Mouse (Mus musculus): Measurements from ENCODE around the gene Ptpdc1.

The Ptpdc1 gene

DNA sequence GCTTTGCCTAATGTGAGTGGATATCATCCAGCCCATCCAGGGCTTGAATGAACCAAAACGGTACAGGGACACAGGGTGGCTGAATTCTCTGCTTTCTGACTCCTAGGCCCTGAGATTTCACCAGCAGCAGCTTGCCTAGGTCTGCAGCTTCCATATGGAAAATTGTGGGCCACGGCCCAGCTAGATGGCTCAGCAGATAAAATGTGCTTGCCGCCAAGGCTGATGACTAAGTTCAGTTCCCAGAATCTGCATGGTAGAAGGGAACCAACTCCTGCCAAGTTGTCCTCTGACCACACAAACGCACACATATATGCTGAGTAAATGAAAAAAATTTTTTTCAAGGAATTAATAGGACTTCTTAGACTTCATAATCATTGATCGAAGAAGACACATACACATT lies 77.2 kb downstream of the Ptpdc1 start:
- DNase-seq (ENCODE audit: low spot score in 2 of 2) = no peak

DNA sequence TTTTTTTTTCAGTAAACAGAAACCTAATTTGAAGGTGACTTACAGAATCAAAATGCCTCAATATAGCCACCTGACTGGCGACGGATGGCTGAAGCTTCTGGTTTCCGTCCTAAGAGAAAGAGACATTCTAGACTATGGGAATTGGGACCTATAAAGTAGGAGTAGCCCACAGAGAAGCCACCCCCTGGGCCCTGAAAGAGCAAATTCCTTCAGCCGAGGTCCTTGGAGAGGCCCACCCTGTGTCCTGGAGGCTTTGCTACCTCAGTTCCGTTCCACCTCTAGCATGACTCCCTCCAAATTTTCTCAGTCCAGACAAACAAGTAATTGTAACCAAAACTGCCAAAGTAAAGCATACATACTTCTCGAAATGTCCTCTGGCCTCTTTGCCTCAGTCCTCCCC lies 77.8 kb downstream of the Ptpdc1 start:
- DNase-seq (ENCODE audit: low spot score in 2 of 2) = no peak

DNA sequence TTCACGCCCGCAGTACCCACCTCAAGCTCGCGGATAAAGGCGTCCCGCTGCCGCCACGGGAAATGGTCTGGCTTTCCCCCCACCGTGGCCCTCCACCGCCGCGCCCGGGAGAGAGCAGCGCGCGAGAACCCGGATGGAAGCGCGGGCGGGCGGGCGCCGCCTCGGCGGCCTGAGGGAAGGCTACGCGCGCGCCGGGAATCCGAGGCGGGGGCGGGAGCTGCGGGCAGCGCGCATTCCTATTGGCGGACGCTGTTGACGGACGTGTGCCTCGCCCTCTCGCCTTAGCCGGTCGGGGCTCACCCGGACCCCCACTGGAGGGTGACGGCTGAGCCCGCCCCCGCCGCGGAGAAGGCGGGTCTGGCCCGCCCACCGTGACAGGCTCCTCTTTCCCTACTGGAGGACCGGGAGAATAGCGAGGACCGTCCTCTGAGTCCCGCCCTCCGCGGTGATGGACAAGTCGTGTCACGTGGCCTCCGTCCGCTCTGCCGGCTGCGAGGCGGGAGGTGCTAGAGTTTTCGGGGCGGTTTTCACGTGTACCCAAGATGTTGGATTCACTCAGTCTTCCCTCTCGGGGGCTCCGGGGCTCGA lies 79.0 kb downstream of the Ptpdc1 start:
- DNase-seq (ENCODE audit: low spot score in 2 of 2) = peak; percentile 98 to 100

DNA sequence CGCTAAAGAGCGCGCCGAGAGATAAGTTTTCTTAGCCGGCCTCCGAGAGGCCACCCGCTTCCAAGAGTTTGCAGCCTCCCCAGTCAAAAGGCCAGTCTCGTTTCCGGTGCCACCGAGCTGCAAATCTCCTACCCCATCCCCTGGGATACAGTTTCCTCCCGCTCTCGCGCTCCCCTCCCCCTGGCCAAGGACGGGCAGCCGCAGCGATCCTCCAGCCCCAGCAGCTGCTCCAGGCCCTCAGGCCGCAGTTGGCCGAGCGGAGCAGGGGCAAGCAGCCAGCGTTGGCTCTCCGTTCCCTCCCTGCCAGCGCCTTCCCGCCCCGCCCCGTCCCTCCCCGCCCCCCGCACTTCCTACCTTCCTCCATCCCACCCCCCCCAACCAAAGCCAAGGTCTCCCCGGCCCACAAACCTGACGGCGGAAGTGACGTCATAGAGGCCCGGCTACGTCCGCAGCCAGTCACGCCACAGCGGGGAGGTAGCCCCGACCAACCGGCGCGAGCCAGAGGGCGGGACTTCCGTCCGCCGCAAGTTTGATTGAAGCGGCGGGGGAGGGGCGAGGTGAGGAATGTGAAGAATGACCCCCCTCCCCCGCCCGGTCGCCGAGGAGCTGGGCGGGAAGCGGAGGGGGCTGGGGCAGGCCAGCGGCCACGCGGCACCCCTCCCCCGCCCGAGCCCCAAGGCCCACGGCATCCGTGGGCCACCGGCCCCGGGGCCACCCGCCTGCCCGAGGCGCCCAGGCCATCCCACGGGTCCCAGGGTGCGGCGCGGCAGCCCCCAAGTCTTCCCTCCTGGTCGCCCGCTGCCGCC lies 79.8 kb downstream of the Ptpdc1 start:
- peak; percentile 77 to 96 for DNase-seq (ENCODE audit: low spot score in 2 of 2)

DNA sequence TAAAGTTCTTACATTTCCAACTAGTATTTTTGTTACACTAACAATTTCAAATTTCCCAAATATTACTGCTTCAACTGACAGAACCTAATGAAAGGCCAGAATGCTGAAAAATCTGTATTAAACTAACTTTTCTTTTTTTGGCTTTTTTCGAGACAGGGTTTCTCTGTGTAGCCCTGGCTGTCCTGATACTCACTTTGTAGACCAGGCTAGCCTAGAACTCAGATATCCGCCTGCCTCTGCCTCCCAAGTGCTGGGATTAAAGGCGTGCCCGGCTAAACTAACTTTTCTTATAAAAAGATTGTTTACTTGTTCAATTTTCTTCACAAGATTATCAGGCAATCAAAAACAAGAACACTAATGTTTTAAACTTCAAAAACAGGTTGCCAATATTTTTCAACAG lies 80.6 kb downstream of the Ptpdc1 start:
- no peak for DNase-seq (ENCODE audit: low spot score in 2 of 2)

DNA sequence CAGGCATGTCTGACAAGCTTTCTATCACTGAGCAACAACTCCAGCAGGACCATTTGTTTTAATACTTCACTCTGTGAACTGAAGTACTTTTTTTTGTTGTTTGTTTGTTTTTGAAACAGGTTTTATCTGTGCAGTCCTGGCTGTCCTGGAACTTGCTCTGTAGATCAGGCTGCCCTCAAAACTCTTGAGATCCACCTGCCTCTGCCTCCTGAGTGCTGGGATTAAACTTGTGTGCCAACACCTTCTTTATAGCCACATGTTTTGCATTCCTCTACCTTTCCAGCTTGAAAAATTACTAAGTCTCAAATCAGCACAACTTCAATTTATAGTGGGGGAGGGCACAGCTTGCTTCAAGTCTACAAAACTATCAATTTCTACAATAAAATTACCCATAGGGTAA lies 81.1 kb downstream of the Ptpdc1 start:
- DNase-seq (ENCODE audit: low spot score in 2 of 2) = no peak

DNA sequence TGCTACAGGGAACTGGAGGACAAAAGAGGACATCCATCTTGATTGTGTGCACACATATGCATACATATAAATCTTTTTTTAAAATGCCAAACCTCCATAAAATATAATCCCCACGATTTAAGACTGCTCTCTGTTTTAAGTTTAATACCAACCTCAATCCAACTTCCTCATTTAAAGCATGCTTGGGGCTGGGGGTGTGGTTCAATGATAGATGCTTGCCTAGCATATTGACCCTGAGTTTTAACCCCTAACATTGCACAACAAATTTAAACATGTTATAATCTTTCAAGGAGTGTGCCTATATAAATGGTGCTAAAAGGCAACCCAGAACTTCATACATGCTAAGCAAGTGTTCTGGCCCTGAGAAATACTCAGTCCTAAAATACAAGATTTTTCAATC lies 85.0 kb downstream of the Ptpdc1 start:
- DNase-seq (ENCODE audit: low spot score in 2 of 2) = no peak

DNA sequence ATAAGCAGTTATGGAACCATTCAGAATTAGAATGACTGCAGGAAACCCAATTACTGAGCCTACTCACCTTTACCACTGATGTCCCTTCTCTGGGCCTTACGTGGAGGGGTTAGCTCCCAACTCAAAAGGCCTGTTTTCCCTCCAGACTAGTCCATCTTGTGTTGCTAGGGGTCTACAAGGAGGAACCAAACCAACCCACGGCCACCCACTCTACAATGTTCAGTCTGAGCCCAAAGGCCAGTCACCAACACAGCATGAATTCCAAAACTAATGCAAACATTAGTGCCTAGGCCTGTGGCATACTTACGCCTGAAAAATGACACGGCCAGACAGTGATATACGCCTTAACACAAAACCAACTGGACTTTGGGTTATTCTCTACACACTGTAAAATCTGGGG lies 92.0 kb downstream of the Ptpdc1 start:
- DNase-seq (ENCODE audit: low spot score in 2 of 2) = no peak

DNA sequence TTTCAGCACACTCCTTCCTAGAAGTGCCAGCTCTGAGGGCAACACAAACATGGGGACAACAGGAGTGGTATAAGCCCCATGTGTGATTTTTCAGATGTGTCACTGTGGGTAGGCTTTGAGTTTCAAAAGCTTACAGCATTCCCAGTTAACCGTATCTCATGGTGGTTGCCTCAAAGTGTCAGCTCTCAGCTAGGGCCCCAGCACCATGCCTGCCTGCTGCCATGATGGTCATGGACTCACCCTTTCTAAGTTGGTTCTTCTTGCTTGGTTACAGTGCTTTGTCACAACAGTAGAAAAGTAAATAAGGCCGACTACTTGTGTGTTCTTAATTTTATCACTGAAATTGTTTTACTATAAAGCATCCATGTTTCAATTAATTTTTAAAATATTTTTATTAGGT lies 94.0 kb downstream of the Ptpdc1 start:
- DNase-seq (ENCODE audit: low spot score in 2 of 2) = no peak

DNA sequence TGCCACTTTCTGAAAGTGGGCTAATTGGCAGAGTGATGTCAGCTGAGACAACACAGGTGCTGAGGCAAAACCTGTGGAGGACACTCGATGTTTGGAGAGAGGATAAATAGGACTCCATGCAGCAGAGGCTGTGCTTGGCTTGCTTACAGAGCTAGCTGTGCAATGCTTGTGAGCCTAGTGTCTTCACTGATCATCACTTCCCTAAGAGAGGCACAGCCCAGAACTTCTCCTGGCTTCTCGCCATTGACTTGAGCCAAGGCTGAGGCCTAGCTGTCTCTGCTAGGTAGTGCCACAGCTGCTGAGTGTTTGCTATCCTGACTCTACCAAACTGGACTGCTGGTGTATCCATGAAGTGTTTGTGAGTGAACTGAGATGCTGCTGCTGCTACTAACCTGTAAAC lies 94.8 kb downstream of the Ptpdc1 start:
- DNase-seq (ENCODE audit: low spot score in 2 of 2) = peak in 1 of 2 experiments; percentile 52

DNA sequence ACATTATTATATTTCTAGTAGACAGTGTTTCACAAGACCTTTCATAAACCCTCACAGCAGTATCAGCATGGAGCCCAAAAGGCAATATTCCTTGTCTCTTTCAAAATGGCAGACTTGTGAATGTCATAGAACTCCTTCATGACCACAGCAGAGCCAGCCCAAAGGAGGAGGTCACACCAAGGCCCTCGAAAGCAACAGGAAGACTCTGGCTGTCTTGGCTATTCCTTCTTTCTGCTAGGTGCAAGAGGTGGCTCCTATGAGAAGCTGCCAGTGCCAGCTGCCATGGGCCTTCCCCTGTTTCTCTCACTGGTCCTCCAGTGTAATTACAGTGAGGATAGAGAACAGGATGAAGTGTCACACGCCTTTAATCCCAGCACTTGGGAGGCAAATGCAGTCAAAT lies 96.4 kb downstream of the Ptpdc1 start:
- DNase-seq (ENCODE audit: low spot score in 2 of 2) = no peak

DNA sequence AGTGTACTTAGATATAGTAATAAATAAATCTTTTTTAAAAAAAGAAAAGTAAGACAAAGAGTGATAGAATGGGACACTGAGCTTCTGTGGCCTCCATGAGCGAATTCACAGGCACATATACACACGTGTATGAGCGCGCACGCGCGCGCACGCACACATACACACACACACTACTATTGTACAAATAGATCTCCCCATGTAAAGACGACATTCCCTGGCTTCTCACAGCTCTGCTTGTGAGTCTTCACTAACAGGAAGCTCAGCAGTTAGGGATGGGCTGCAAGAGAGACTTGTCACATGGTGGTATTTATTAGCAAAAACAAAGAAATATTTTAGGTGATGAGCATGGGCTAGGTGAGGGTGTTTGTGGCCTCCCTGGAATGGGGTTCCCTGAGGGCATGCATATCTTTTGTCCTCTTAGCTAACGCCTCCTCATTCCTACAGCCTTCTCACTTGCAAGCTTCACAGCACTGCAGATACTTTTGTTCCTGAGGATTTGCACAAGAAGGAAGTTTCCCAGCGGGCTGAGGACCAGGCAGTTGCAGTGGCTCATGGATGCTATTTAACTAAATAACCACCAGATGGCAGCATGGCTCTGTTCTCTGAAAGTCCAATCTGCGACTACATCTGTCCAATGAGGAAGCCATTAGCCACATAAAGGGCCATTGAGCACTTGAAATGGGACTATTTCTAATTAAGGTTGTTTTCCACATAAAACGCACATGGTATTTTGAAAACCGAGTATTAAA lies 97.2 kb downstream of the Ptpdc1 start:
- peak in 1 of 2 experiments; percentile 50 for DNase-seq (ENCODE audit: low spot score in 2 of 2)

Measured in urinary bladder, adult 18-20 months (tissue).